Mouse (Mus musculus): ENCODE data around the gene Bcas3.

- TF ChIP-seq CTCF (IDR thresholded peaks at IDR 0.05; ENCODE audit: borderline replicate concordance, insufficient read depth, low read length) = peak; percentile 90
- no peak for TF ChIP-seq POLR2A (IDR thresholded peaks at IDR 0.05; ENCODE audit: low read depth, low read length)
Observed at GRCm38 (mm10) chr11:85382055-85382454, 29.1 kb downstream of the Bcas3 start.
